In genomic region chr8:84737608-84738007, GRCm38 (mm10) we compare ENCODE assay signal across 8 mouse cellular contexts. TPM values are rescaled to one million over a fixed set of nuclear protein-coding genes. Genes with fewer than 3 reads are reported as not detected.
DNase-seq lines count a peak whose midpoint lies in the region; ATAC-seq and TF ChIP-seq lines count a peak whose summit lies in the region.

No protein-coding gene starts in this region.

- TF ChIP-seq EP300 in liver, embryonic 14.5 days (IDR thresholded peaks at IDR 0.05; ENCODE audit: low read depth) = no peak

- peak; percentile 50; the same call in 1 of the 2 replicates for TF ChIP-seq POLR2A in bone marrow, adult 2 months (IDR thresholded peaks at IDR 0.05; ENCODE audit: borderline replicate concordance, control insufficient read depth, low read depth, low read length)
- TF ChIP-seq POLR2A in testis, adult 2 months (IDR thresholded peaks at IDR 0.05; ENCODE audit: control insufficient read depth, low read depth, low read length) = no peak

- WGBS in bone marrow, adult 2 months = under 1% methylated on average over 16 of the region's 16 CpGs
- WGBS in embryonic facial prominence, embryonic 15.5 days = 6% methylated on average over 16 of the region's 16 CpGs
- WGBS in heart, embryonic 10.5 days = 1% methylated on average over 16 of the region's 16 CpGs
- WGBS in liver, embryonic 14.5 days (ENCODE audit: insufficient replicate concordance) = 5% methylated on average over 16 of the region's 16 CpGs

- DNase-seq in CD4-positive, CD25-positive, alpha-beta regulatory T cell, adult 2 months (ENCODE audit: low read depth, low spot score) = peak; percentile 91
- DNase-seq in heart, embryonic 10.5 days (ENCODE audit: low spot score) = peak; percentile 92
- DNase-seq in kidney, adult 9 months = peak; percentile 81
- peak; percentile 69 to 72 (median 70) for DNase-seq in liver, embryonic 14.5 days (ENCODE audit: low read depth in 3 of 3, low spot score in 3 of 3)
- peak; percentile 78 for DNase-seq in neural tube, embryonic 10.5 days (ENCODE audit: extremely low spot score, low spot score)

- H3K4me3 ChIP-seq in bone marrow, adult 2 months (replicated peaks; ENCODE audit: control insufficient read depth, low read depth, low read length) = no peak overlapping the region
- no peak overlapping the region for H3K4me3 ChIP-seq in embryonic facial prominence, embryonic 15.5 days (replicated peaks)
- peak overlapping the region; percentile 51 for H3K4me3 ChIP-seq in heart, embryonic 10.5 days
- H3K4me3 ChIP-seq in liver, embryonic 14.5 days (ENCODE audit: insufficient read depth in 1 of 2, low read depth in 2 of 2, low read length in 2 of 2) = peak overlapping the region in 1 of 2 experiments; percentile 32; a peak in 1 of 4 replicates
- H3K4me3 ChIP-seq in testis, adult 2 months (ENCODE audit: control insufficient read depth, low read depth, low read length) = peak overlapping the region; percentile 20; the same call in 1 of the 2 replicates

- H3K9me3 ChIP-seq in embryonic facial prominence, embryonic 15.5 days (replicated peaks) = no peaks in the 10 kb centered on the region
- no peaks in the 10 kb centered on the region for H3K9me3 ChIP-seq in heart, embryonic 10.5 days
- H3K9me3 ChIP-seq in liver, embryonic 14.5 days (ENCODE audit: control insufficient read depth, low read length) = no peaks in the 10 kb centered on the region

- H3K27ac ChIP-seq in bone marrow, adult 2 months (ENCODE audit: control insufficient read depth, insufficient read depth, low read depth, low read length, poor library complexity) = 0 out of 2 replicates have a peak overlapping the region, but pooled peaks have one; percentile 1
- peak overlapping the region; percentile 95 for H3K27ac ChIP-seq in embryonic facial prominence, embryonic 15.5 days (replicated peaks)
- peak overlapping the region; percentile 76 for H3K27ac ChIP-seq in heart, embryonic 10.5 days
- H3K27ac ChIP-seq in liver, embryonic 14.5 days = no peak overlapping the region
- no peak overlapping the region for H3K27ac ChIP-seq in testis, adult 2 months (ENCODE audit: control insufficient read depth, insufficient read depth, low read depth, low read length)

- no peaks in the 10 kb centered on the region for H3K36me3 ChIP-seq in embryonic facial prominence, embryonic 15.5 days
- H3K36me3 ChIP-seq in heart, embryonic 10.5 days = no peaks in the 10 kb centered on the region
- H3K36me3 ChIP-seq in liver, embryonic 14.5 days (replicated peaks; ENCODE audit: control insufficient read depth, insufficient read depth, low read depth) = no peaks in the 10 kb centered on the region
- H3K36me3 ChIP-seq in testis, adult 2 months (ENCODE audit: control insufficient read depth, insufficient read depth, low read length) = no peaks in the 10 kb centered on the region

- peak overlapping the region; percentile 18 for H3K4me2 ChIP-seq in embryonic facial prominence, embryonic 15.5 days (replicated peaks)
- peak overlapping the region; percentile 51 for H3K4me2 ChIP-seq in liver, embryonic 14.5 days (ENCODE audit: low read depth)

- H3K9ac ChIP-seq in embryonic facial prominence, embryonic 15.5 days = no peak overlapping the region
- H3K9ac ChIP-seq in liver, embryonic 14.5 days (replicated peaks) = peak overlapping the region; percentile 39

- no peaks in the 10 kb centered on the region for H3K27me3 ChIP-seq in embryonic facial prominence, embryonic 15.5 days
- H3K27me3 ChIP-seq in heart, embryonic 10.5 days (ENCODE audit: insufficient read depth, poor library complexity, severe bottlenecking) = peaks cover 98% of the 10 kb centered on the region
- H3K27me3 ChIP-seq in liver, embryonic 14.5 days (ENCODE audit: control insufficient read depth, insufficient read depth, low read length) = 0 out of 2 replicates have a peak, but pooled peaks cover 3% of the 10 kb centered on the region
- H3K27me3 ChIP-seq in testis, adult 2 months (ENCODE audit: control insufficient read depth, insufficient read depth, low read length) = no peaks in the 10 kb centered on the region

- ATAC-seq in embryonic facial prominence, embryonic 15.5 days (ENCODE audit: insufficient number of reproducible peaks, low FRiP score, low TSS enrichment, low read depth) = no peak
- peak; percentile 68 for ATAC-seq in liver, embryonic 14.5 days (ENCODE audit: insufficient read depth)

- TF ChIP-seq CTCF in bone marrow, adult 2 months (IDR thresholded peaks at IDR 0.05; ENCODE audit: control insufficient read depth, insufficient read depth, low read length) = peak; percentile 99
- TF ChIP-seq CTCF in liver, embryonic 14.5 days (IDR thresholded peaks at IDR 0.05; ENCODE audit: low read depth) = peak; percentile 100
- peak; percentile 88 for TF ChIP-seq CTCF in testis, adult 2 months (IDR thresholded peaks at IDR 0.05; ENCODE audit: control insufficient read depth, insufficient read depth, insufficient replicate concordance, low read depth, low read length)

- peaks cover 2% of the 10 kb centered on the region; the same call in 1 of the 2 replicates for H3K4me1 ChIP-seq in bone marrow, adult 2 months (ENCODE audit: control insufficient read depth, insufficient read depth, low read length)
- H3K4me1 ChIP-seq in embryonic facial prominence, embryonic 15.5 days = peaks cover 93% of the 10 kb centered on the region
- peaks cover 71% of the 10 kb centered on the region for H3K4me1 ChIP-seq in heart, embryonic 10.5 days
- H3K4me1 ChIP-seq in liver, embryonic 14.5 days (replicated peaks; ENCODE audit: control insufficient read depth in 2 of 2, insufficient read depth in 2 of 2, low read length in 1 of 2) = peaks cover 0 to 7% of the 10 kb centered on the region in 2 experiments
- H3K4me1 ChIP-seq in testis, adult 2 months (ENCODE audit: control insufficient read depth, insufficient read depth, low read length) = peaks cover 17% of the 10 kb centered on the region

RNA-seq across cellular contexts. Expression of gene G430095P16Rik, which starts 14.8 kb away (rescaled TPM):
- 12.0 and 27.2 TPM in 2 replicates for polyA plus RNA-seq in bone marrow, adult 2 months (2011; ENCODE audit: insufficient read depth, insufficient read length, low replicate concordance, missing spikeins)
- polyA plus RNA-seq in embryonic facial prominence, embryonic 15.5 days (2015; fragmentation: Nextera tagmentation; extraction: Ambion mirVana) = 4.2 and 4.9 TPM in 2 replicates
- polyA plus RNA-seq in heart, embryonic 10.5 days (2016; fragmentation: Nextera tagmentation; extraction: Ambion mirVana) = 2.1 and 3.2 TPM in 2 replicates
- polyA plus RNA-seq in liver, embryonic 14.5 days (2012; rRNA removed) = 10.9 and 11.9 TPM in 2 replicates
- polyA plus RNA-seq in liver, embryonic 14.5 days (2014; fragmentation: Nextera tagmentation; extraction: Ambion mirVana) = 8.3 and 10.3 TPM in 2 replicates
- 0.32 TPM in 2 replicates for polyA plus RNA-seq in testis, adult 2 months (2012; rRNA removed)

RNA-seq across cellular contexts. Expression of gene Lyl1, which starts 36.4 kb away (rescaled TPM):
- polyA plus RNA-seq in bone marrow, adult 2 months (2011; ENCODE audit: insufficient read depth, insufficient read length, low replicate concordance, missing spikeins) = 59.2 and 125 TPM in 2 replicates
- 5.8 and 6.0 TPM in 2 replicates for polyA plus RNA-seq in embryonic facial prominence, embryonic 15.5 days (2015; fragmentation: Nextera tagmentation; extraction: Ambion mirVana)
- 18.5 and 19.3 TPM in 2 replicates for polyA plus RNA-seq in heart, embryonic 10.5 days (2016; fragmentation: Nextera tagmentation; extraction: Ambion mirVana)
- 45.4 and 46.2 TPM in 2 replicates for polyA plus RNA-seq in liver, embryonic 14.5 days (2012; rRNA removed)
- 55.6 and 57.7 TPM in 2 replicates for polyA plus RNA-seq in liver, embryonic 14.5 days (2014; fragmentation: Nextera tagmentation; extraction: Ambion mirVana)
- 0.93 and 1.2 TPM in 2 replicates for polyA plus RNA-seq in testis, adult 2 months (2012; rRNA removed)

RNA-seq across cellular contexts. Expression of gene Nacc1, which starts 49.9 kb away (rescaled TPM):
- 14.6 and 26.2 TPM in 2 replicates for polyA plus RNA-seq in bone marrow, adult 2 months (2011; ENCODE audit: insufficient read depth, insufficient read length, low replicate concordance, missing spikeins)
- polyA plus RNA-seq in embryonic facial prominence, embryonic 15.5 days (2015; fragmentation: Nextera tagmentation; extraction: Ambion mirVana) = 16.7 and 16.9 TPM in 2 replicates
- polyA plus RNA-seq in heart, embryonic 10.5 days (2016; fragmentation: Nextera tagmentation; extraction: Ambion mirVana) = 22.2 and 25.0 TPM in 2 replicates
- polyA plus RNA-seq in liver, embryonic 14.5 days (2012; rRNA removed) = 19.0 and 21.2 TPM in 2 replicates
- polyA plus RNA-seq in liver, embryonic 14.5 days (2014; fragmentation: Nextera tagmentation; extraction: Ambion mirVana) = 6.3 and 7.6 TPM in 2 replicates
- 27.5 and 28.2 TPM in 2 replicates for polyA plus RNA-seq in testis, adult 2 months (2012; rRNA removed)

RNA-seq across cellular contexts. Expression of gene Trmt1, which starts 51.5 kb away (rescaled TPM):
- polyA plus RNA-seq in bone marrow, adult 2 months (2011; ENCODE audit: insufficient read depth, insufficient read length, low replicate concordance, missing spikeins) = 78.9 and 134 TPM in 2 replicates
- 69.1 and 78.2 TPM in 2 replicates for polyA plus RNA-seq in embryonic facial prominence, embryonic 15.5 days (2015; fragmentation: Nextera tagmentation; extraction: Ambion mirVana)
- 59.8 and 64.6 TPM in 2 replicates for polyA plus RNA-seq in heart, embryonic 10.5 days (2016; fragmentation: Nextera tagmentation; extraction: Ambion mirVana)
- polyA plus RNA-seq in liver, embryonic 14.5 days (2012; rRNA removed) = 37.5 and 37.6 TPM in 2 replicates
- polyA plus RNA-seq in liver, embryonic 14.5 days (2014; fragmentation: Nextera tagmentation; extraction: Ambion mirVana) = 27.4 and 34.1 TPM in 2 replicates
- 131 and 161 TPM in 2 replicates for polyA plus RNA-seq in testis, adult 2 months (2012; rRNA removed)

Comparison
In these comparisons a context has a peak if more than half of its experiments do, and no peak if none do; other contexts are left out.
1. H3K27ac ChIP-seq: peak in bone marrow, adult 2 months (single experiment), embryonic facial prominence, embryonic 15.5 days (single experiment) and heart, embryonic 10.5 days (single experiment); none in liver, embryonic 14.5 days (single experiment) and testis, adult 2 months (single experiment).
2. H3K4me3 ChIP-seq: peak in heart, embryonic 10.5 days (single experiment) and testis, adult 2 months (single experiment); none in bone marrow, adult 2 months (single experiment) and embryonic facial prominence, embryonic 15.5 days (single experiment).
3. Peak in every context shown above with its lines, with median percentiles within 50 percentile points of each other: DNase-seq and CTCF ChIP-seq.